8 mouse cellular contexts compared by ENCODE assay signal in genomic region chr6:52221337-52221992, GRCm38 (mm10). TPM values are rescaled to one million over a fixed set of nuclear protein-coding genes. Genes with fewer than 3 reads are reported as not detected.
DNase-seq lines count a peak whose midpoint lies in the region; ATAC-seq and TF ChIP-seq lines count a peak whose summit lies in the region.

Gene Hoxa7, minus strand, starts transcription at chr6:52221854.

- peak; percentile 71 for DNase-seq in cerebellum, adult 11 months
- peak; percentile 87 for DNase-seq in forebrain, embryonic 14.5 days (ENCODE audit: low spot score)
- DNase-seq in heart, postnatal 10 days = peak; percentile 88 to 92
- DNase-seq in large intestine, adult 2 months (ENCODE audit: low read depth, low spot score) = peak; percentile 86
- DNase-seq in stomach, postnatal 0 days (ENCODE audit: low spot score) = peak; percentile 86

- intact Hi-C loops in heart, postnatal 10 days (cut with DNase I) = loop anchor here (2.0 to 5.0 kb wide), 3 partner anchors 349 to 1039 kb away; no protein-coding TSS in a partner anchor

- H3K27me3 ChIP-seq in ES-Bruce4 (ENCODE audit: control insufficient read depth, insufficient read depth, low read length, poor library complexity, severe bottlenecking) = peaks cover 61% of the 10 kb centered on the region
- H3K27me3 ChIP-seq in forebrain, embryonic 14.5 days (replicated peaks; ENCODE audit: control insufficient read depth, insufficient read depth, low read length) = peaks cover 100% of the 10 kb centered on the region
- peaks cover 100% of the 10 kb centered on the region for H3K27me3 ChIP-seq in liver, embryonic 16.5 days (ENCODE audit: control insufficient read depth, insufficient read depth, low read depth, low read length)
- H3K27me3 ChIP-seq in neural tube, embryonic 12.5 days (replicated peaks) = peaks cover 9% of the 10 kb centered on the region; the same call in 1 of the 2 replicates
- H3K27me3 ChIP-seq in stomach, postnatal 0 days (ENCODE audit: control insufficient read depth, insufficient read depth, low read length) = peaks cover 35% of the 10 kb centered on the region; the same call in 1 of the 2 replicates

- peak; percentile 86 for TF ChIP-seq CTCF in ES-Bruce4 (IDR thresholded peaks at IDR 0.05; ENCODE audit: low read depth, low read length)
- peak; percentile 98 for TF ChIP-seq CTCF in stomach, postnatal 0 days (IDR thresholded peaks at IDR 0.05; ENCODE audit: low read depth)

- no peak within 1 kb of the TSS for H3K27ac ChIP-seq in ES-Bruce4 (ENCODE audit: insufficient read depth, low read length)
- H3K27ac ChIP-seq in forebrain, embryonic 14.5 days (ENCODE audit: low read depth, low read length) = no peak within 1 kb of the TSS
- H3K27ac ChIP-seq in liver, embryonic 16.5 days (ENCODE audit: low read length) = no peak within 1 kb of the TSS
- peak within 1 kb of the TSS; percentile 99 for H3K27ac ChIP-seq in neural tube, embryonic 12.5 days
- H3K27ac ChIP-seq in stomach, postnatal 0 days (replicated peaks) = peak within 1 kb of the TSS; percentile 58; the same call in 1 of the 2 replicates

- no peaks in the 10 kb centered on the region for H3K9me3 ChIP-seq in ES-Bruce4 (replicated peaks; ENCODE audit: control insufficient read depth, insufficient read depth, low read length, poor library complexity, severe bottlenecking)
- H3K9me3 ChIP-seq in forebrain, embryonic 14.5 days (replicated peaks; ENCODE audit: control insufficient read depth, low read length) = no peaks in the 10 kb centered on the region
- H3K9me3 ChIP-seq in liver, embryonic 16.5 days (replicated peaks; ENCODE audit: control insufficient read depth, low read length) = no peaks in the 10 kb centered on the region
- no peaks in the 10 kb centered on the region for H3K9me3 ChIP-seq in neural tube, embryonic 12.5 days
- no peaks in the 10 kb centered on the region for H3K9me3 ChIP-seq in stomach, postnatal 0 days (ENCODE audit: control insufficient read depth, low read length)

- TF ChIP-seq POLR2A in ES-Bruce4 (IDR thresholded peaks at IDR 0.05; ENCODE audit: insufficient read depth, low read length) = no peak

- no peaks in the 10 kb centered on the region for H3K36me3 ChIP-seq in ES-Bruce4 (ENCODE audit: control insufficient read depth, insufficient read depth, low read length, poor library complexity, severe bottlenecking)
- H3K36me3 ChIP-seq in forebrain, embryonic 14.5 days (ENCODE audit: control insufficient read depth, insufficient read depth, low read length) = no peaks in the 10 kb centered on the region
- H3K36me3 ChIP-seq in liver, embryonic 16.5 days (ENCODE audit: control insufficient read depth, insufficient read depth) = no peaks in the 10 kb centered on the region
- H3K36me3 ChIP-seq in neural tube, embryonic 12.5 days = no peaks in the 10 kb centered on the region
- no peaks in the 10 kb centered on the region for H3K36me3 ChIP-seq in stomach, postnatal 0 days (ENCODE audit: control insufficient read depth, insufficient read depth, low read length)

- ATAC-seq in forebrain, embryonic 14.5 days = peak; percentile 64
- peak; percentile 13; the same call in 1 of the 2 replicates for ATAC-seq in liver, embryonic 16.5 days (ENCODE audit: low read depth)
- ATAC-seq in neural tube, embryonic 12.5 days (ENCODE audit: low FRiP score, low read depth) = peak; percentile 55
- peak; percentile 56 for ATAC-seq in stomach, postnatal 0 days (ENCODE audit: low FRiP score, low TSS enrichment)

- no peak for TF ChIP-seq EP300 in ES-Bruce4 (IDR thresholded peaks at IDR 0.05; ENCODE audit: insufficient read depth, low read depth, low read length)
- TF ChIP-seq EP300 in stomach, postnatal 0 days (optimal IDR thresholded peaks at IDR 0.05) = no peak

- H3K4me1 ChIP-seq in ES-Bruce4 (ENCODE audit: control insufficient read depth, insufficient read depth, low read length) = no peaks in the 10 kb centered on the region
- H3K4me1 ChIP-seq in forebrain, embryonic 14.5 days (ENCODE audit: control insufficient read depth, insufficient read depth, low read length) = peaks cover 9% of the 10 kb centered on the region
- H3K4me1 ChIP-seq in liver, embryonic 16.5 days (ENCODE audit: control insufficient read depth, low read depth, low read length) = peaks cover 3% of the 10 kb centered on the region
- H3K4me1 ChIP-seq in neural tube, embryonic 12.5 days = peaks cover 33% of the 10 kb centered on the region
- no peaks in the 10 kb centered on the region for H3K4me1 ChIP-seq in stomach, postnatal 0 days (replicated peaks; ENCODE audit: control insufficient read depth, insufficient read depth)

- peak within 1 kb of the TSS; percentile 23 for H3K9ac ChIP-seq in ES-Bruce4 (ENCODE audit: low read depth, poor library complexity, severe bottlenecking)
- H3K9ac ChIP-seq in forebrain, embryonic 14.5 days (ENCODE audit: low read length) = peak within 1 kb of the TSS; percentile 41; the same call in 1 of the 2 replicates
- no peak within 1 kb of the TSS for H3K9ac ChIP-seq in liver, embryonic 16.5 days (ENCODE audit: low read depth, low read length)
- peak within 1 kb of the TSS; percentile 100 for H3K9ac ChIP-seq in neural tube, embryonic 12.5 days
- peak within 1 kb of the TSS; percentile 67 for H3K9ac ChIP-seq in stomach, postnatal 0 days (ENCODE audit: low read length)

- WGBS in forebrain, embryonic 14.5 days = under 1% methylated on average over 46 of the region's 46 CpGs
- WGBS in large intestine, adult 2 months = 1% methylated on average over 46 of the region's 46 CpGs
- WGBS in liver, embryonic 16.5 days (ENCODE audit: insufficient replicate concordance) = 1% methylated on average over 46 of the region's 46 CpGs
- WGBS in neural tube, embryonic 12.5 days = under 1% methylated on average over 46 of the region's 46 CpGs
- WGBS in stomach, postnatal 0 days = 1% methylated on average over 46 of the region's 46 CpGs

- peak within 1 kb of the TSS; percentile 68 for H3K4me2 ChIP-seq in forebrain, embryonic 14.5 days (ENCODE audit: low read length)
- H3K4me2 ChIP-seq in liver, embryonic 16.5 days (ENCODE audit: low read depth, low read length) = peak within 1 kb of the TSS; percentile 66
- H3K4me2 ChIP-seq in neural tube, embryonic 12.5 days (replicated peaks) = peak within 1 kb of the TSS; percentile 99
- H3K4me2 ChIP-seq in stomach, postnatal 0 days (replicated peaks; ENCODE audit: low read depth) = peak within 1 kb of the TSS; percentile 88

- H3K4me3 ChIP-seq in ES-Bruce4 (ENCODE audit: low read depth, low read length) = peak within 1 kb of the TSS; percentile 72
- H3K4me3 ChIP-seq in forebrain, embryonic 14.5 days (ENCODE audit: low read depth, low read length) = peak within 1 kb of the TSS; percentile 37
- peak within 1 kb of the TSS; percentile 56 for H3K4me3 ChIP-seq in liver, embryonic 16.5 days (ENCODE audit: low read depth, low read length)
- H3K4me3 ChIP-seq in neural tube, embryonic 12.5 days = peak within 1 kb of the TSS; percentile 82
- H3K4me3 ChIP-seq in stomach, postnatal 0 days (ENCODE audit: low read depth, low read length) = peak within 1 kb of the TSS; percentile 58

RNA-seq across cellular contexts. Expression of gene Hoxa7, which starts in this region (rescaled TPM):
- polyA plus RNA-seq in ES-Bruce4 (2011; ENCODE audit: insufficient read depth, insufficient read length, low read depth, missing spikeins) = 0.65 and 1.4 TPM in 2 replicates
- polyA plus RNA-seq in forebrain, embryonic 14.5 days (2014; fragmentation: Nextera tagmentation; extraction: Ambion mirVana) = not detected in 2 replicates
- under 1 TPM; 0.40 to 0.41 TPM for total RNA-seq in heart, postnatal 10 days (2021)
- 3.2 and 3.8 TPM in 2 replicates for polyA plus RNA-seq in large intestine, adult 2 months (2012; rRNA removed)
- polyA plus RNA-seq in liver, embryonic 16.5 days (2015; fragmentation: Nextera tagmentation; extraction: Ambion mirVana) = 0.26 and 0.34 TPM in 2 replicates
- polyA plus RNA-seq in neural tube, embryonic 12.5 days (2016; fragmentation: Nextera tagmentation; extraction: Ambion mirVana) = 81.2 and 102 TPM in 2 replicates
- 8.1 and 8.5 TPM in 2 replicates for polyA plus RNA-seq in stomach, postnatal 0 days (2015; fragmentation: Nextera tagmentation; extraction: Ambion mirVana)

Comparison
In these comparisons a context has a peak if more than half of its experiments do, and no peak if none do; other contexts are left out.
1. Peak in DNase-seq, ATAC-seq, H3K4me3 ChIP-seq, H3K9ac ChIP-seq and H3K4me2 ChIP-seq in forebrain, embryonic 14.5 days; RNA of the gene not detected or under 1 TPM.
2. Peak in DNase-seq in heart, postnatal 10 days; RNA of the gene not detected or under 1 TPM.
3. Peak in ATAC-seq, H3K4me3 ChIP-seq and H3K4me2 ChIP-seq in liver, embryonic 16.5 days; RNA of the gene not detected or under 1 TPM.
4. H3K27ac ChIP-seq: peak in neural tube, embryonic 12.5 days (single experiment) and stomach, postnatal 0 days (single experiment); none in ES-Bruce4 (single experiment), forebrain, embryonic 14.5 days (single experiment) and liver, embryonic 16.5 days (single experiment).
5. ATAC-seq: peak in every context shown above with its lines; median percentile 64 in forebrain, embryonic 14.5 days; 56 in stomach, postnatal 0 days; 55 in neural tube, embryonic 12.5 days; 13 in liver, embryonic 16.5 days.
6. Peak in every context shown above with its lines, with median percentiles within 50 percentile points of each other: H3K4me3 ChIP-seq, DNase-seq and H3K4me2 ChIP-seq.